Mouse (Mus musculus): ENCODE measurements at regions not wholly inside any gene's neighbourhood (a gene's known extent, or its start where the extent isn't known, plus 50 kb on each side); places are given as distances from the start of the nearest gene placed in this dataset.

- TF ChIP-seq CTCF (conservative IDR thresholded peaks at IDR 0.05 in 1 of 2, IDR thresholded peaks at IDR 0.05 in 1 of 2; ENCODE audit: low read depth in 2 of 2, low read length in 2 of 2): no peak
- no peak for TF ChIP-seq EP300 (IDR thresholded peaks at IDR 0.05; ENCODE audit: low read length)
Measured at GRCm38 (mm10) chr8:57115303-57115702, 205.5 kb upstream of the Hand2 start.
